Mouse (Mus musculus): ENCODE measurements around the gene Sh2d6.

- TF ChIP-seq CTCF (IDR thresholded peaks at IDR 0.05; ENCODE audit: borderline replicate concordance, control insufficient read depth, extremely low read depth, insufficient read depth, low read length, poor library complexity) (no peak), POLR2A (IDR thresholded peaks at IDR 0.05; ENCODE audit: control insufficient read depth, extremely low read depth, insufficient read depth, low read length, poor library complexity) (no peak)
Observed at GRCm38 (mm10) chr6:72549041-72549580, 27.6 kb upstream of the Sh2d6 start.

Data from thymus, adult 2 months (tissue).